Mouse (Mus musculus): ENCODE results near the gene Lck.

GRCm38 (mm10) chr4:129518519-129518918, 54.9 kb downstream of the Lck start:
- no peak for TF ChIP-seq CTCF (IDR thresholded peaks at IDR 0.05; ENCODE audit: low read depth, low read length)
- TF ChIP-seq POLR2A (IDR thresholded peaks at IDR 0.05; ENCODE audit: extremely low read depth, insufficient read depth, low read length) = no peak
